Mouse (Mus musculus): ENCODE measurements around the gene Steap3. TPM values are rescaled to one million over a fixed set of nuclear protein-coding genes. Genes with fewer than 3 reads are reported as not detected.
A peak's percentile ranks its signal among the peaks of the same experiment; 100 is the strongest.
"Not testable (repeated sequence)": the region's sequence is repeated elsewhere in the genome, so short reads cannot be mapped to it uniquely, and the experiment has no call there.

Gene Steap3
- polyA plus RNA-seq (2017; shearing (Covaris generic)) = not detected

DNA sequence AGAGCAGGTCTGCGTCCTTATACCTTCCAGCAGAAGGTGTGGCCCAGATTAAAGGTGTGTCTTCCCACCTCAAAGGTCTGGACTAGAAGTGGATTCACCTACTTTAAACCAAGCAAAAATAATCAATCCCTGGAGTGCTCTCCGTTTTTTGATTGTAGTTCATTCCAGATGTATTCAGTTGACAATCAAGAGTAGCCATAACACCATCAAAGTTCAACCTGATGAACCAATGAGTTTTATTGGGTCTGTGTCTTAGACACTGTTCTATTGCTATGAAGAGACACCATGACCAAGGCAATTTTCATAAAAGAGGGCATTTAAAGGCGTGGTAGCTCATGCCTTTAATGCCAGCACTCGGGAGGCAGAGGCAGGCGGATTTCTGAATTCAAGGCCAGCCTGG, at the start of gene Steap3:
Steap3 (minus strand) TSS at position 101 of the 400 bp plus-strand sequence.
- ATAC-seq = no peak

DNA sequence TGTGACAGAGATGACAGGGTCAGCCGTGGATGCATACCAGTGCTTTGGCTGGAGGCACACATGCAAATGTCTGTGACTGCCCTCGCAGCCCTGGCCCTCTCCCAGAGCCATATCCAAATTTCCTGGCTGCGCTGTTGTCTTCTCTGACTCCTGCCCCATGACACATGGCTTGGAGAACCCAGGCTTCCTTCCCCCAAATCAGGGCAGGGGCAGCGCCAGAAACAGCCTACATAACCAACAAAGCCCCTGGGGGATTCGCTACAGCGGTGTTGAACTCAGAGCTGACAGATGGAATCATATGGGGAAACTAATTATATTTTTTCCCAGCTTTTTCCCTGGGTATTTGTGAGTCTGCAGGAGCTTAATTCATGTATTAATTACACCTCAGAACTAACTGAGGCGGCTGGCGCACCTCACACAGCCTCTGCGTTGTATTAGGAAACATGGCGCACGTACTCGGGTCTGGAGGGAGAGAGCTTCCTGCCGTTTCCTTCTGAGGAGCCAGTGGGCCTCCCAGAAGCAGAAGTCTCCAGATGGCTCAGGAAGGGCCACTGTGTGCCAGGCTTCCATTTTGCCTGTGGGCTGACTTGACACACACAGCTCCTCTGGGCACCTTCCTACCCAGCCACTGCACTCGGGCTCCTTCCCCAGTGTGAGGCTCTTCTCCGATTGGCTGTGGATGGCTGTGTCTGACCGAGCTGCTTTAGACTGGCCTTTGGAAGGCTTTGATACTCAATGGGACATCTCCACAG, 48.9 kb upstream of the Steap3 start:
- no peak for ATAC-seq

DNA sequence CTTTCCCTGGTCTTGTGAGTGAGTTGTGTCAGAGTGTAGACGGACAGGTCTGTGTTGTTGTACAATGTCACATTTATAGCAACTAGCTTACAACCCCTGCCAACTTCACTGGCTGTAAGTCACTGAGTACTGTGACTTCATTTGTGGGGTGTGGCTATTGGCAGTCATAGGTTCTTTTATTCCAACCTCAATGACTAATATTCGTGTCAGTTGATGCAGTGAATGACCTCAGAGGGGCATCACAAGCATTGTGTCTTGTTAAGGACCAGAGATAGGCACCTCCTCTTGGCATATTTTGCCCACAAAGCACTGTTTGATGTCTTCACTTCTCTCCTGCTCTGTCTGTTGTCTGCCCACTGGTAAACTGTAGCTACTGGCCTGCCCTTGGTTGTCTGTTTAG, 33.3 kb upstream of the Steap3 start:
- ATAC-seq = no peak

GRCm38 (mm10) chr1:120296936-120297335, 24.4 kb upstream of the Steap3 start:
- ATAC-seq = no peak

DNA sequence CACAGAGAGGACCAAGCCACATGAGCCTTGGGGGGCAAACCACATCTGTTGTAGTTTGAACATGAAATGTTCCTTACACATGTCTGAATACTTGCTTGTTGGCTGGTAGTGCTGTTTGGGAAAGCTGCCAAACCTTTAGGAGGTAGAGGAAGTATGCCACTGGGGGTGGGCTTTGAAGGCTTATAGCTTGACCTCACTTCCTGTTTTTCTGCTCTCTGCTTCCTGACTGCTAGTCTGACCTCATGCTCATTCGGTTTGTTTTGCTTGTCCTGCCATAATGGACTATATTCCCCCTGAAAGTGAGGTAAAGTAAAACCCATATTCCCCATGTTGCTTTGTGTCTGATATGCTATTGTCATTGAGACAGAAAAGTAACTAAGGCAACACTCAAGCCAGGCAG, 21.3 kb upstream of the Steap3 start:
- ATAC-seq = no peak

- no peak for ATAC-seq
Measured at GRCm38 (mm10) chr1:120291709-120292108, 19.2 kb upstream of the Steap3 start.

DNA sequence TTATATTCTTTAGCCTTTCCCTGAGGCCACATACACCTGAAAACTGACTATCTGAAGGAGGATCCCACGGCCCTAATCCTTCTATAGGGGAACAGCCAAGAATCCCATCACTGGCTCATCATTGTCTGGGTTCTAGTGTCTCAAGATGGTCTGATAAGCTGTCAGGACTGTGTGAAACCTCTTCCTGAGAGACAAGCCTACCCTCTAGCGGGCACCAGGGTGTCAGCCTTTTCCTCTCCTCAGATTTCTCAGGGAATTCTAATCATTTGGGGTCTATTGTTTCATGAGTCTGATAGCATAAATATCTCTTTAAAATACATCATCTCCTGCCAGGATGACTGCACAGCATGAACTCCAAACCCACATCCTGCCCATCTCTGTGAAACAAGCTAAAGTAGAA, 17.3 kb upstream of the Steap3 start:
- ATAC-seq = no peak

DNA sequence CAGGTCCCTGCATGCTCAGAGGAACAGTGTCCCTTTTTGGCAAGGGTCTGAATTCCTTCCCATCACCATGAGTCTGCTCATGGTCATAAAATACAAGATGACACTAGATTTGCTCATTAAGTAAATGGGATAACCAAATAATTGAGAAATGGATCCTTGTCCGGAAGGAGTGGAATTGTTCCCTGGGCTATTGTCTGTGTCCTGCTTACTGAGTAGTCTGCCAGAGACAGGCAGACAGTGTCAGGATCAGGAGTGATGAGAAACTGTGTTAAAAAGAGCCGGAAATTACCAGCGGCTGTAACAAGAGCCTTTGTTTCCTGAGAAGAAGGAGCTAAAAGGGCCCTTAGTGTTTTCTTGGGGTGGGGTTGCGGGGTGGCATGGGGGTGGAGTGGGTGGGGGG, 15.2 kb upstream of the Steap3 start:
- ATAC-seq = no peak

DNA sequence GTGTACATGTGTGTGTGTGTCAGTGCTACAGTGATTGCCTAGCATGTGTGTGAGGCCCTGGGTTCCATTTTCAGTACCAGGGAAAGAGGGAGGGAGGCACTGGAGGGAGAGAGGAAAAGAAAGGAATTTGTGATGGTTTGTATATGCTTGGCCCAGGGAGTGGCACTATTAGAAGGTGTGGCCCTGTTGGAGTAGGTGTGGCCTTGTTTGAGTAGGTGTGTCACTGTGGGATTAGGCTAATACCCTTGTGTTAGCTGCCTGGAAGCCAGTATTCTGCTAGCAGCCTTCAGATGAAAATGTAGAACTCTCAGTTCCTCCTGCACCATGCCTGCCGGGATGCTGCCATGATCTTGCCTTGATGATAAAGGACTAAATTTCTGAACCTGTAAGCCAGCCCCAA, 3.6 kb upstream of the Steap3 start:
- ATAC-seq = not testable (repeated sequence)

DNA sequence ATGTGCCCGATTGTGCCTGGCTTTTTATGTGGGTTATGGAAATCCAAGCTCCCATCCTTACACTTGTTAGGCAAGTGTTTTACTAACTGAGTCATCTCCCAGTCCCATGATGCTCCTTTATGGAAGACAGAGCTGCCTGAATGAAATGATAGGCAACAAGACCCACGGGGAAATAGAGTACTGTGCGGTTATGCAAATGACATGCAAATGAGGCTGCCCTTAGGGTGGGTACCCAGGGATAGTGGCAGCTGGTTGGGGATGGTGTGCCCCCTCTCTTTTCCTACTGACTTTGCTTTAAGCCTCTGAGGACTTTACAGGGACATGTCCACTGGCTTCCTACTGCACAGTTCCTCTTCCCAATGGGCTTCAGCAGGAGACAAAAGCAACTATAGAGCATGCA, 2.7 kb upstream of the Steap3 start:
- no peak for ATAC-seq

GRCm38 (mm10) chr1:120270882-120271281, 1.6 kb downstream of the Steap3 start:
- no peak for ATAC-seq

- no peak for ATAC-seq
Measured at GRCm38 (mm10) chr1:120270115-120270514, 2.4 kb downstream of the Steap3 start.

DNA sequence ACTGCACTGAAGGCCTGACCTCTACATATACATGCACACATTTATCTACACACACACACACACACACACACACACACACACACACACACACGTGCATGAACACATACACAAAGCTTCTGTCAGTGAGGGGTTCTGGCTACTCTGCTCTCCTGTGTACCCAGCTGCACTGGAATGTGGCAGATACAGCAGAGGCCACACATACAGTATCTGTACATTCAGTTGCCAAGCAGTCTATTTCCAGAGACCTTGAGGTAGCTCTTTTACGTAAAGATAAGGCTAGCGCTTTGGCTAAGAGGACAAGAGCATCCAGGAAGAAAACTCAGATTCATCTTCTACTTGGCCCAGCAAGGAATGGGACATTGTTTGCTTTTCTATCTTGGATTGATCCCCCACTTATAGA, 4.9 kb downstream of the Steap3 start:
- no peak for ATAC-seq

DNA sequence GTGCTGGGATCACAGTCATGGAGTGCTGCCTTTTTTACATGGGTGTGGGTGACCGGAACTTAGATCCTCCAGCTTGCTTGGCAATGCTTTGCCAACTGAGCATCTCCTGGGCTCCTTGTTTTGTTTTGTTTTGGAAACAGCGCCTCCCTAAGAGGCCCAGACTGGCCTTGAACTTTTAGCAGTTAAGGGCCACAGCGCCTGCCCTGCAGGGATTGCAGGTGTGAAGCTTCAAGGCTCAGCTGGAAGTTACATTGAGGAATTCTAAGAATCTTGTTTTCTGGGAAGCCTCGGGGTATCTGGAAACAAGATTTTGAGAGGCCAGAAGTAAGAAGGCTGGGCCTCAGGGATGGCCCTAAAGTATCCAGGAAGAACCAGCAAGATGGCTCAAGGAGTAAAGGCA, 6.0 kb downstream of the Steap3 start:
- no peak for ATAC-seq

- ATAC-seq = peak; percentile 51
Measured at GRCm38 (mm10) chr1:120264861-120265686, 7.4 kb downstream of the Steap3 start.

- ATAC-seq = no peak
Measured at GRCm38 (mm10) chr1:120263226-120263625, 9.3 kb downstream of the Steap3 start.

GRCm38 (mm10) chr1:120261166-120261565, 11.3 kb downstream of the Steap3 start:
- ATAC-seq = no peak

GRCm38 (mm10) chr1:120259249-120259648, 13.3 kb downstream of the Steap3 start:
- ATAC-seq = no peak

GRCm38 (mm10) chr1:120258744-120259143, 13.8 kb downstream of the Steap3 start:
- ATAC-seq = no peak

- ATAC-seq = no peak
Measured at GRCm38 (mm10) chr1:120258245-120258644, 14.3 kb downstream of the Steap3 start.

GRCm38 (mm10) chr1:120253751-120254150, 18.8 kb downstream of the Steap3 start:
- no peak for ATAC-seq

DNA sequence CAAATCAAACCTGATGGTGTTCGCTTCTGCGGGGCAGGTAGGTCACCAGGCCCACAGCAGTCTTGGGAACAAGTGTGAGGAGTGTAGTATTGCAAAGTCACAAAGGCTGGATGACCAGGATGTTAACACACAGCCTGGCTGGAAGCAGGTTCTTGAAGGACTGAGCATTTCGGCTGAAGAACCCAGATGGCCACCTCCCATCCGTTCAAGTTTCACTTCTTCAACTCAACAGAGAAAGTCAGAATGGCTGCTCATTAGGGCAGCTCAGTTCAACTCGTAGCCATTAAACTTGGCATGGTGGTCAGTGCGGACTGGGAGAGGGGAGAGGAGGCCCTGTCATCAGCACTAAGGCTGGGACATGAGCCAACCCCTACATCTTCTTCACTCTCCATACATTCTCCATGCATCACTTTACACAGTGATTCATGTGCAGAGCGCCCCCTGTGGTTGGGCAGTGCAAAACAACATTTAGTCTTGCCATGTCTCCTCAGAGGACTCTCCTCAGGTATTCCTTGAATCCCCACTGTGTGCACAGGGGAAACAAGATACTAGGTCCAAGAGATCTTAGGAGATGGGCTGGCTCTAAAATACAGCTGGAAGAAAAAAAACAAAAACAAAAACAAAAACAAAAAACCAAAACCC, 19.9 kb downstream of the Steap3 start:
- ATAC-seq = no peak

GRCm38 (mm10) chr1:120251193-120251592, 21.3 kb downstream of the Steap3 start:
- ATAC-seq = no peak

- no peak for ATAC-seq
Measured at GRCm38 (mm10) chr1:120250586-120250985, 21.9 kb downstream of the Steap3 start.
